ENCODE assay signal across 9 mouse cellular contexts in the genomic region with DNA sequence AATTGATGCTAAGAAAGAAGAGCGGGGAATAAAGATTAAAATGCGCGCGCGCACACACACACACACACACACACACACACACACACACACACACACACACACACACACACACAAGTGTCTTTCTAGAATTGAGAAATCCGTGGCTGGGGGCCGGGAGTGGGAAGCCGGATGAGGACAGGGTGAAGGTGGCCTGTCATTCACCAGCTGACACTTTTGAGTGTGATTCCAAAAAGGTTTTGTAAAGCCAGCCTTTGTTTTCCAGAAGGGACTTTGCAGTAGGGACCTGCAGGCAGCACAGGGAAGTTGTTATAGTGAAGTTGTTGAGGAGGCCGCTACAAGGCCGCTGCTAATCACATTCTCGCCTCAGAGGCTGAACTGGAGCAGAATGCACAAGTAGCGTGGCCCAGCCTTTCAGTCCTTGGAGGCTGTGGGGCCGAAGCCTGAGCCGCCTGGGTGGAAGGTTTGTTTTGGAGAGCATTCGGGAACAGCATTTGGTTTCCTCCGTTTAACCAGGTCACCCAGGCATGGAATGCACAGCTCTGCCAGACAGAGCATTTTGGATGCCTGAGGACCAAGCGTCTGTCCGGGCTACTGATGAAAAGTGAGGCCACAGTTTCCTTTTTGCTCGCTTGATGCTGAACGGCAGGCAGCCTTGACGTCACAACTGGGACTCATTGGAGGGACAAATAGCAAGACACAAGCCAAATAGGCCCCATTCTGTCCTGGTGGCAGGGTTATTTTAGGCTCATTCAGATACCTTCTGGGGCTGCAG.
A peak's percentile ranks its signal among the peaks of the same experiment; 100 is the strongest.
DNase-seq lines count a peak whose midpoint lies in the region; ATAC-seq and TF ChIP-seq lines count a peak whose summit lies in the region.
"Had no signal": no experiment of that assay in that cellular context is flagged by ENCODE, and none has a peak within 500 bp of the region (broad histone marks: within the 10 kb centered on the region; RNA-seq: fewer than 3 reads in every experiment).

No protein-coding gene starts in this region.

- WGBS in forebrain, postnatal 0 days = 22% methylated on average over 21 of the region's 21 CpGs
- WGBS in hindbrain, embryonic 14.5 days = 36% methylated on average over 21 of the region's 21 CpGs

- H3K36me3 ChIP-seq in forebrain, postnatal 0 days (ENCODE audit: insufficient read depth) = no peaks in the 10 kb centered on the region
- H3K36me3 ChIP-seq in hindbrain, embryonic 14.5 days (replicated peaks; ENCODE audit: control insufficient read depth, insufficient read depth) = no peaks in the 10 kb centered on the region

- H3K4me2 ChIP-seq in forebrain, postnatal 0 days (ENCODE audit: low read depth) = no peak overlapping the region
- no peak overlapping the region; the same call in 1 of the 2 replicates for H3K4me2 ChIP-seq in hindbrain, embryonic 14.5 days (replicated peaks)

- peaks cover 9% of the 10 kb centered on the region; the same call in 1 of the 2 replicates for H3K4me1 ChIP-seq in forebrain, postnatal 0 days (ENCODE audit: insufficient read depth)
- H3K4me1 ChIP-seq in hindbrain, embryonic 14.5 days (replicated peaks; ENCODE audit: control insufficient read depth, insufficient read depth, low read length) = peaks cover 13% of the 10 kb centered on the region

- H3K4me3 ChIP-seq in forebrain, postnatal 0 days (ENCODE audit: low read depth, low read length) = no peak overlapping the region
- H3K4me3 ChIP-seq in hindbrain, embryonic 14.5 days (replicated peaks; ENCODE audit: low read length) = no peak overlapping the region

- no peaks in the 10 kb centered on the region for H3K27me3 ChIP-seq in forebrain, postnatal 0 days (ENCODE audit: insufficient read depth, low read length)
- H3K27me3 ChIP-seq in hindbrain, embryonic 14.5 days (ENCODE audit: control insufficient read depth, insufficient read depth, low read length) = no peaks in the 10 kb centered on the region

- no peak overlapping the region for H3K9ac ChIP-seq in forebrain, postnatal 0 days
- peak overlapping the region; percentile 31; the same call in 1 of the 2 replicates for H3K9ac ChIP-seq in hindbrain, embryonic 14.5 days

- no peaks in the 10 kb centered on the region for H3K9me3 ChIP-seq in forebrain, postnatal 0 days (ENCODE audit: low read length)
- no peaks in the 10 kb centered on the region for H3K9me3 ChIP-seq in hindbrain, embryonic 14.5 days (ENCODE audit: control insufficient read depth, low read length)

- no peak for TF ChIP-seq CTCF in forebrain, postnatal 0 days (IDR thresholded peaks at IDR 0.05; ENCODE audit: low read depth)

- ATAC-seq in forebrain, postnatal 0 days = peak; percentile 80
- ATAC-seq in hindbrain, embryonic 14.5 days (ENCODE audit: low FRiP score) = peak; percentile 56; the same call in 1 of the 2 replicates

- DNase-seq in layer of hippocampus, postnatal 10 days (ENCODE audit: low spot score in 2 of 2) = peak; percentile 54 to 59
- DNase-seq in layer of hippocampus, adult 9-11 months = no peak
- DNase-seq in cerebellum, adult 11-12 months = peak; percentile 83
- DNase-seq in forebrain, postnatal 0 days = peak; percentile 64
- peak; percentile 57 for DNase-seq in hindbrain, embryonic 14.5 days (ENCODE audit: low spot score)
- peak; percentile 45 for DNase-seq in right cerebral cortex, postnatal 25 days
- DNase-seq in urinary bladder, adult 18-20 months (ENCODE audit: low spot score in 2 of 2) = no peak
- no peak for DNase-seq in spleen, adult 18-20 months

- H3K27ac ChIP-seq in forebrain, postnatal 0 days (ENCODE audit: low read depth, low read length) = peak overlapping the region; percentile 75
- peak overlapping the region; percentile 70 for H3K27ac ChIP-seq in hindbrain, embryonic 14.5 days
- H3K27ac ChIP-seq: macrophage had no signal

Comparison
In these comparisons a context has a peak if more than half of its experiments do, and no peak if none do; other contexts are left out.
1. DNase-seq: peak in layer of hippocampus, postnatal 10 days (2 of 2), cerebellum, adult 11-12 months (single experiment), forebrain, postnatal 0 days (single experiment), hindbrain, embryonic 14.5 days (single experiment) and right cerebral cortex, postnatal 25 days (single experiment); none in layer of hippocampus, adult 9-11 months (single experiment), urinary bladder, adult 18-20 months (0 of 2) and spleen, adult 18-20 months (0 of 2).